In the genomic region with DNA sequence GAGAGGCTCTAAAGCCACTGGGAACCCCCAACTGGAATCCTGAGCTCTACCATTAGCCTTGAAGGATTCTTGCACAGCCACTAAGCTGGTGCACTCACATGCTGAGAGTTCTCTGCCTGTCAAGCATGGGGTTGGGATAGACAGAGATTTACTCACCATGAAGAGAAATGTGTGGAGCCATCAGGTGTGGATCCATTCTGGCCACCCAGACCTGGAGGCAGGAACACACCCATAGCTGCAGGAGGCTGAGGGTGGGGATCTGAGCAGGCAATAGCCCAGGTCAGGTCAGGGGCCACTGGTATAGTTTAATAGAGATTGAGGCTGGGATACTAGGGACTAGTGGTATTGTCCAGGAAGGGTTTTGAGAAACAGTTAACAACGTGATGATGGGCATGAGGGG, we compare ENCODE assay signal across 8 mouse cellular contexts. TPM values are rescaled to one million over a fixed set of nuclear protein-coding genes. Genes with fewer than 3 reads are reported as not detected.
DNase-seq lines count a peak whose midpoint lies in the region; ATAC-seq and TF ChIP-seq lines count a peak whose summit lies in the region.

No protein-coding gene starts in this region.

- peak overlapping the region; percentile 72 for H3K4me3 ChIP-seq in intestine, postnatal 0 days (ENCODE audit: low read depth, low read length)
- peak overlapping the region; percentile 93 for H3K4me3 ChIP-seq in midbrain, embryonic 13.5 days (replicated peaks)

- 0% methylated on average over 1 of the region's 1 CpGs for WGBS in intestine, postnatal 0 days
- 12% methylated on average over 1 of the region's 1 CpGs for WGBS in midbrain, embryonic 13.5 days

- no peak for ATAC-seq in intestine, postnatal 0 days
- ATAC-seq in midbrain, embryonic 13.5 days: 0 out of 2 replicates have a peak, but pooled peaks have one; percentile 6

- H3K9me3 ChIP-seq in intestine, postnatal 0 days (ENCODE audit: control insufficient read depth): no peaks in the 10 kb centered on the region
- H3K9me3 ChIP-seq in midbrain, embryonic 13.5 days: no peaks in the 10 kb centered on the region

- peaks cover 17% of the 10 kb centered on the region for H3K36me3 ChIP-seq in intestine, postnatal 0 days (ENCODE audit: control insufficient read depth, insufficient read depth)
- H3K36me3 ChIP-seq in midbrain, embryonic 13.5 days: peaks cover 36% of the 10 kb centered on the region

- H3K27me3 ChIP-seq in intestine, postnatal 0 days (replicated peaks; ENCODE audit: control insufficient read depth, insufficient read depth, low read length): no peaks in the 10 kb centered on the region
- no peaks in the 10 kb centered on the region for H3K27me3 ChIP-seq in midbrain, embryonic 13.5 days

- peak overlapping the region; percentile 77 for H3K4me2 ChIP-seq in intestine, postnatal 0 days (replicated peaks; ENCODE audit: low read depth)
- peak overlapping the region; percentile 91 for H3K4me2 ChIP-seq in midbrain, embryonic 13.5 days (replicated peaks)

- H3K9ac ChIP-seq in intestine, postnatal 0 days (ENCODE audit: low read depth, low read length): peak overlapping the region; percentile 71
- peak overlapping the region; percentile 89 for H3K9ac ChIP-seq in midbrain, embryonic 13.5 days (replicated peaks)

- DNase-seq in adrenal gland, adult 2 months: peak; percentile 22
- no peak for DNase-seq in adrenal gland, postnatal 10 days
- DNase-seq in urinary bladder, postnatal 25 days (ENCODE audit: low spot score): peak; percentile 26
- DNase-seq in urinary bladder, postnatal 36 days (ENCODE audit: low spot score in 2 of 2): no peak
- no peak for DNase-seq in layer of hippocampus, adult 9-10 months (ENCODE audit: low spot score)
- DNase-seq in ovary, postnatal 14 days (ENCODE audit: low spot score): no peak

- peak overlapping the region; percentile 94 for H3K27ac ChIP-seq in intestine, postnatal 0 days (ENCODE audit: low read depth, low read length)
- H3K27ac ChIP-seq in midbrain, embryonic 13.5 days: peak overlapping the region; percentile 98

- no peak for TF ChIP-seq CTCF in intestine, postnatal 0 days (IDR thresholded peaks at IDR 0.05; ENCODE audit: low read depth)

- peaks cover 5% of the 10 kb centered on the region; the same call in 1 of the 2 replicates for H3K4me1 ChIP-seq in intestine, postnatal 0 days (replicated peaks; ENCODE audit: control insufficient read depth, insufficient read depth, low read length)
- peaks cover 41% of the 10 kb centered on the region for H3K4me1 ChIP-seq in midbrain, embryonic 13.5 days (replicated peaks)

RNA-seq across cellular contexts. Expression of a gene that starts 0.8 kb away (rescaled TPM):
- 100 to 1,000 TPM; 355 to 363 TPM for total RNA-seq in adrenal gland, adult 2 months (2021)
- 169 and 187 TPM in 2 replicates for polyA plus RNA-seq in adrenal gland, adult 2 months (2012; rRNA removed)
- 100 to 1,000 TPM; 352 to 357 TPM for total RNA-seq in adrenal gland, postnatal 10 days (2021)
- polyA plus RNA-seq in intestine, postnatal 0 days (2015; fragmentation: Nextera tagmentation; extraction: Ambion mirVana): 313 and 315 TPM in 2 replicates
- polyA plus RNA-seq in midbrain, embryonic 13.5 days (2015; fragmentation: Nextera tagmentation; extraction: Ambion mirVana): 288 and 306 TPM in 2 replicates

RNA-seq across cellular contexts. Expression of a gene that starts 0.8 kb away (rescaled TPM):
- total RNA-seq in adrenal gland, adult 2 months (2021): 10 to 100 TPM; 31.3 to 56.7 TPM
- 42.8 and 46.3 TPM in 2 replicates for polyA plus RNA-seq in adrenal gland, adult 2 months (2012; rRNA removed)
- 10 to 100 TPM; 28.9 to 36.6 TPM for total RNA-seq in adrenal gland, postnatal 10 days (2021)
- 48.6 and 50.4 TPM in 2 replicates for polyA plus RNA-seq in intestine, postnatal 0 days (2015; fragmentation: Nextera tagmentation; extraction: Ambion mirVana)
- 52.6 and 57.5 TPM in 2 replicates for polyA plus RNA-seq in midbrain, embryonic 13.5 days (2015; fragmentation: Nextera tagmentation; extraction: Ambion mirVana)

RNA-seq across cellular contexts. Expression of a gene that starts 8.5 kb away (rescaled TPM):
- total RNA-seq in adrenal gland, adult 2 months (2021): 1 to 10 TPM; 3.3 to 5.5 TPM
- polyA plus RNA-seq in adrenal gland, adult 2 months (2012; rRNA removed): 2.2 and 2.6 TPM in 2 replicates
- 10 to 100 TPM in 1 of 2 experiments, 1 to 10 TPM in 1; 9.3 to 14.7 TPM for total RNA-seq in adrenal gland, postnatal 10 days (2021)
- polyA plus RNA-seq in intestine, postnatal 0 days (2015; fragmentation: Nextera tagmentation; extraction: Ambion mirVana): 4.5 and 4.8 TPM in 2 replicates
- polyA plus RNA-seq in midbrain, embryonic 13.5 days (2015; fragmentation: Nextera tagmentation; extraction: Ambion mirVana): 33.6 and 35.5 TPM in 2 replicates

RNA-seq across cellular contexts. Expression of a gene that starts 14.9 kb away (rescaled TPM):
- total RNA-seq in adrenal gland, adult 2 months (2021): 10 to 100 TPM; 17.5 to 24.9 TPM
- polyA plus RNA-seq in adrenal gland, adult 2 months (2012; rRNA removed): 16.6 and 18.8 TPM in 2 replicates
- total RNA-seq in adrenal gland, postnatal 10 days (2021): 10 to 100 TPM; 20.2 to 28.6 TPM
- polyA plus RNA-seq in intestine, postnatal 0 days (2015; fragmentation: Nextera tagmentation; extraction: Ambion mirVana): 12.4 and 15.6 TPM in 2 replicates
- 118 TPM in 2 replicates for polyA plus RNA-seq in midbrain, embryonic 13.5 days (2015; fragmentation: Nextera tagmentation; extraction: Ambion mirVana)

RNA-seq across cellular contexts. Expression of a gene that starts 33.5 kb away (rescaled TPM):
- total RNA-seq in adrenal gland, adult 2 months (2021): 100 to 1,000 TPM; 694 to 927 TPM
- polyA plus RNA-seq in adrenal gland, adult 2 months (2012; rRNA removed): 1,573 and 1,924 TPM in 2 replicates
- 100 to 1,000 TPM; 424 to 480 TPM for total RNA-seq in adrenal gland, postnatal 10 days (2021)
- polyA plus RNA-seq in intestine, postnatal 0 days (2015; fragmentation: Nextera tagmentation; extraction: Ambion mirVana): 997 and 1,037 TPM in 2 replicates
- 474 and 511 TPM in 2 replicates for polyA plus RNA-seq in midbrain, embryonic 13.5 days (2015; fragmentation: Nextera tagmentation; extraction: Ambion mirVana)

Comparison
In these comparisons a context has a peak if more than half of its experiments do, and no peak if none do; other contexts are left out.
1. DNase-seq: peak in adrenal gland, adult 2 months (single experiment) and urinary bladder, postnatal 25 days (single experiment); none in adrenal gland, postnatal 10 days (single experiment), urinary bladder, postnatal 36 days (0 of 2), layer of hippocampus, adult 9-10 months (single experiment) and ovary, postnatal 14 days (single experiment).